Mouse (Mus musculus): ENCODE measurements at regions not wholly inside any gene's neighbourhood (a gene's known extent, or its start where the extent isn't known, plus 50 kb on each side); places are given as distances from the start of the nearest gene placed in this dataset.

DNA sequence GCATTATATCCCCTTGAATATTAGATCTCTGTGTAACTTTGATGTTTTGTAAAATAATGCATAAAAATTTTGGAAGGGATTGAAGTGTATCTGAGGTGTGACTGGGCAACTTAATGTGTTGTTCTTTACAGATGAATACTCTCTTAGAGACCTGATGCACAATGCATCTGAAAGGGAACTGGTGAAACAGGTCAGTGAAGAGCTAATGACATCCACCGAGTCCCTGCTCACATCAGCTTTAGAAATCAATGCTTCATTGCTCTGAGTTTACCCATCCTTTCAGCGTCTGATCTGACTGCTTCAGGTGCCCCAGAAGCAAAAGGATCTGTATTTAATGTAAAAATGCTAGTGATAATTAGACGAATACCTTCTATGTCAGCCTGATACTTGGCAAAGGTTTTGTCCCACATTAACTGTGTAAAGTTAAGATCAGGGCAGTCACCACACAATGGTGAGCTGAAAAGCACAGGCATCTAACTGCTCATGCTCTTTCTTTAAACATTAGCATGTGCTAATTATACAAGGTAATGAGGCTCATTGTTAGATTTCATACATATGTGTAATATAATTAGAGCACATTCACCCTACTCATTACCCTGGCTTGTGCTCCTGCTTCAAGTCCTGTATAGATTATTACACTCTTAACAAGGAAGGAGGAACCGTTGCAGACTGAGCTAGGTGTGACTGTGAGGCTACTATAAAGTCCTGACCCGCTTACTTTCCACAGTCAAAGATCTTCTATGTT lies 204.6 kb upstream of the Tlr4 start:
- intact Hi-C loops (cut with DNase I): no loop called here
- DNase-seq (ENCODE audit: extremely low spot score in 1 of 2, low spot score in 2 of 2): no peak

GRCm38 (mm10) chr4:66618811-66619440 lies 208.5 kb upstream of the Tlr4 start:
- no peak for DNase-seq (ENCODE audit: extremely low spot score in 1 of 2, low spot score in 2 of 2)
- intact Hi-C loops (cut with DNase I): no loop called here

- intact Hi-C loops (cut with DNase I): no loop called here
- DNase-seq (ENCODE audit: extremely low spot score in 1 of 2, low spot score in 2 of 2): no peak
Measured at GRCm38 (mm10) chr4:66617743-66618736, 209.3 kb upstream of the Tlr4 start.

- intact Hi-C loops (cut with DNase I): no loop called here
- no peak for DNase-seq (ENCODE audit: extremely low spot score in 1 of 2, low spot score in 2 of 2)
Measured at GRCm38 (mm10) chr4:66617101-66617500, 210.3 kb upstream of the Tlr4 start.

GRCm38 (mm10) chr4:66604849-66605248 lies 200.4 kb upstream of the Astn2 start:
- no peak for DNase-seq (ENCODE audit: extremely low spot score in 1 of 2, low spot score in 2 of 2)
- intact Hi-C loops (cut with DNase I): no loop called here

DNA sequence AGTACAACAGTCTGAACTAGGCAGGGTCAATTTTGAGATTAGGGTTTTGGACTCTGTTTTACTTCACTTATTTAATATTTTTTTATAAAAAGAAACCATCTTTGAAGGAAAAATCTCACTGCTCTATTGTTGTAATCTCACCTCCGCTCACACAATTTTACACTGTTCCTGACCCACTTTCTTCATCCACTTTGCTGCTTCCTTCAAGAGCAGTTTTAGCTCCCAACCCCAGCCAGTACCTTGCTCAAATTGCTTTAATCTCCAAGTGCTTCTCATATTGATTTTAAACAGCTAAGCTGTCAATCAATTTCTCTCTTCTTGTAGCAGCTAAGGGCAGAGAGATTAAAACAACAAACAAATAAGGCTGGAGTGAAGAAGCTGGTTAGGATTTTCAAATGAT lies 194.3 kb upstream of the Astn2 start:
- no peak for DNase-seq (ENCODE audit: extremely low spot score in 1 of 2, low spot score in 2 of 2)
- intact Hi-C loops (cut with DNase I): no loop called here

DNA sequence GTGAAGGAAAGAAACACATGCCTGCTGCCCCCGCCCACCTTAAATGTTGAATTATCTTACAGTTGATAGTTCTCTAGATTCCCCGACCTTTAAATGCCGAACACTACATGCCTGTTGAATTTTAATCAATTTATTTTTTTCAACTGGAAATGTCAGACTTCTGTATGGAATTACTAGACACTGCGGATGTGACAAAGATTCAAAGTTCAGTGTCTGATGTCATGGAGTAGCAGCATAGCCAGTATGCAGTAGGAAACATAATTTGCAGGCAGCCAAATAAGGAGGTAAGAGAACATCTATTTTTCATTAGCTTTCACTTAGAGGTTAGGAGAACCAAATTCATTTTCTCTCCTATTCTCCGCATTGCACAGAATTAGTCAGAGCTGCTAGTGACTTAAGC lies 182.2 kb upstream of the Astn2 start:
- intact Hi-C loops (cut with DNase I): no loop called here
- DNase-seq (ENCODE audit: extremely low spot score in 1 of 2, low spot score in 2 of 2): no peak

DNA sequence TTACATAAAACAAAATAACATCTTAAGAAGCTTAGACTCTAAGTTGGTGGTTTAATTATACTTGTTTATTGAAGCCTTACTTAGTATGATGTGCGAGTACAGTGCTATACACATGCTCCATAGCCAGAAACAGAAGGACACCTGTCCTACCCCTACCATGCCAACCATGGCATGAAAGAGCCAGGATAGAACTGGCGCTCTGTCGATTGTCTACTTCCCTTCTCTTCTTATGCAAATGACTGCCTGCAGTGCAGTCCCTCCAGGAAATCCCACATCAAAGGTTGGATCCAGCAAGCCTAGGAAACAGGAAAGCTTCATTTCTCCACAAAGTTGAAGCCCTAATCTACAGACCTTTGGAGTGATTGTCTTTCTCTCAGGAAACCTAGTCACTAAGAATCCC lies 181.8 kb upstream of the Astn2 start:
- DNase-seq (ENCODE audit: extremely low spot score in 1 of 2, low spot score in 2 of 2): no peak
- intact Hi-C loops (cut with DNase I): no loop called here

DNA sequence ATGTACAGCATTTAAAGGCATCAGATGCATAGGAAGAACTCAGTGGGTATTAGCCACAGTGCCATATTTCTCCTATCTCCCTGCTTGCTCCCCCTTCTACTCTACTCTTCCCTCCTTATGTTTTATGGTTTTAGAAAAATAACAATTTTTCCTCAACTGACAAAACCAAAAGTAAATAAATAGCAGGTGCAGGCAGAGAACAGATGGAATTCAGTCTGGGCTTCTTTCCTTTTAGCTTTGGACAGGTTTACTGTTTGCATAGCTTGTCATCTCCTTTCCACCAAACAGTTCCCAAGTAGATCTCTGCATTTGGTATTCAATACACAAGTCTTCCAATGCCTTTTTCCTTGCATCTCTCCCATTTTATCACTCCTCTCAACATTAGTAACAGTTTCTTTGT lies 152.5 kb upstream of the Astn2 start:
- DNase-seq (ENCODE audit: extremely low spot score in 1 of 2, low spot score in 2 of 2): no peak
- intact Hi-C loops (cut with DNase I): no loop called here

- DNase-seq (ENCODE audit: extremely low spot score in 1 of 2, low spot score in 2 of 2): no peak
- intact Hi-C loops (cut with DNase I): no loop called here
Measured at GRCm38 (mm10) chr4:66550306-66551104, 146.1 kb upstream of the Astn2 start.

- DNase-seq (ENCODE audit: extremely low spot score in 1 of 2, low spot score in 2 of 2): no peak
- intact Hi-C loops (cut with DNase I): no loop called here
Measured at GRCm38 (mm10) chr4:66542833-66543436, 138.5 kb upstream of the Astn2 start.

- intact Hi-C loops (cut with DNase I): no loop called here
- DNase-seq (ENCODE audit: extremely low spot score in 1 of 2, low spot score in 2 of 2): no peak
Measured at GRCm38 (mm10) chr4:66524456-66524855, 120.0 kb upstream of the Astn2 start.

DNA sequence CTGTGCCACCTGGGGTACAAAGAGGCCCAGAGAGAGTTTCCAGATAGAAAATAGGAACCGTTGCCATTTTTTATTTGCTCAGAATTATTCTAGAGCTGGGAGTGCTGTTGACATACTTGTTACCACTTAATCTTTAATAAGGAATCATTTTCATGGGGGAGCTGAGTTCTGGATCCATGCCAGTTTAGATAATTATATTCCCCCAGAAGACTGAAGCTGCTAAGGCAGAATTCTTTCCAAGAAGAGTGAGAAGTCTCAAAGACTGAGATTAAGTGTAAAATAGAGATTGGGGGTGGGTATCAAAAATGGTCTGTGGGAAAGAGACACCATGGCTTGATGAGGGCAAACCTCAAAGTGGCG lies 119.5 kb upstream of the Astn2 start:
- intact Hi-C loops (cut with DNase I): no loop called here
- no peak for DNase-seq (ENCODE audit: extremely low spot score in 1 of 2, low spot score in 2 of 2)

DNA sequence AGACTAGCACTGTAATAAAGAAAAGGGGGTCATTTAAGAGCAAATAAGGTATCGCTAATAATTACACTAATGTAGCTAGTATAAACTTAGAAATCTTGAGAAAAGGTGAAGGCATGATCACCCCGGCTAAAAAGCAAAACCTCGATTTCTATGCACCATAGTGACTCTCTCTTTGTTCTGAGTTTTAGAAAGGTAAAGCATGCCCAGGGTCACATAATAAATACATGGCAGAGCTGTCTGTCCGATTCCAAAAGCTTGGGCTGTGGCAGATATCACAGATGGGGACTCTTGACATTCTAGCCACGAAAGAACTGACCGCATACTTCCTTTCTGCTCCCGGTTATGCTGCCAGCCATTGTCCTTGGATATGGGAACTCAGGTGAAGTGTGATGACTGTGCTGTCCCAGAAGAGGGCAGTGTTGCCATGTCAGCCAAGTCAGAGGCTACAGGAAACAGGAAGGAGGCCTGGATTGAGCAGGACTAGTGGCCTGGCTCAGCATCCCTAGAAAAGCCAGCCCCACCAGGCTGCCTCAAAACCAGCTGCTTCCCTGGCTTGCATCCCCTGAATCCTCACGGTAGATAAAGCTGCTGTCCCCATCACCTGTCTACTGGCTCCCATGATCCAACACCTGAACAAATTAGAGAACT lies 119.0 kb upstream of the Astn2 start:
- DNase-seq (ENCODE audit: extremely low spot score in 1 of 2, low spot score in 2 of 2): peak in 1 of 2 experiments; percentile 33
- intact Hi-C loops (cut with DNase I): no loop called here

GRCm38 (mm10) chr4:66522097-66522809 lies 117.8 kb upstream of the Astn2 start:
- DNase-seq (ENCODE audit: extremely low spot score in 1 of 2, low spot score in 2 of 2): no peak
- intact Hi-C loops (cut with DNase I): no loop called here

DNA sequence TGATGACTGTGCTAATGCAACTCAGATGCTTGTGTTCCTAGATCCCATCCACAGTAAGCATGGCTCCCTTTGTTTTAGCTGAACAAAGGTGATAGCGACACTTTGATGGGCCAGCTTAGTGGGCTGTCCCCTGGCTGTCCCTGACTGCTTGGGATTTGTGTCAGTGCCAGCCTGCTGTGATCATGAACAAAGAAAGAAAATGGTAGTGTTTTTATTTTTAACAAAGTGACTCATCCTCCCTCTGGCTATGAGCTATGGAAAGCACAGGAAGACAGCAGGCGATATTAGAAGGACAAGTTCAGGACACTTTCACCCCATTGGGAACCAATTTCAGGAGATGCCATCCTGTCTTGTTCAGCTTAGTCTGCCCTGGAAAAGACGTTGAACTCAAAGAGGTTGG lies 116.4 kb upstream of the Astn2 start:
- intact Hi-C loops (cut with DNase I): no loop called here
- no peak for DNase-seq (ENCODE audit: extremely low spot score in 1 of 2, low spot score in 2 of 2)

DNA sequence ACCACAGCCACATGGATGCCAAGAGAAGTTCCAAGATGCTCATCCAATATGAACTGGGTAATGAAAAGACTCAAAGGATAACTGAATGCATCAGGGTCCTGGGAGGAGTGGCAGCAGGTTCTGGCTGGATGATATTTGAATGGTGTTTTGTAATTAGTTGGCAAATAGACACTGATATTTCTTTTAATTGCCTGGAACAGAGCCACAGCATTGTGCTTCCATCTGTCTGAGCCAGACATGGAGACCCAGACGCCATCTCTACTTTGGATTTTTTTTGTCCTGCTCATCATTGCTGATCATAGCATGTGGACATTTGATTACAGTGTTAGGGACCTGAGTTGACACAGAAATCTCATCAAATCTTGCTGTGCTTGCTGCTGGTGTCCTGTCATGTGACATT lies 111.4 kb upstream of the Astn2 start:
- intact Hi-C loops (cut with DNase I): no loop called here
- no peak for DNase-seq (ENCODE audit: extremely low spot score in 1 of 2, low spot score in 2 of 2)

- intact Hi-C loops (cut with DNase I): no loop called here
- no peak for DNase-seq (ENCODE audit: extremely low spot score in 1 of 2, low spot score in 2 of 2)
Measured at GRCm38 (mm10) chr4:66483496-66483895, 79.1 kb upstream of the Astn2 start.

All from left cerebral cortex, postnatal 10 days (tissue).